Mouse (Mus musculus): ENCODE measurements around the gene Itsn2.

- TF ChIP-seq CTCF (IDR thresholded peaks at IDR 0.05; ENCODE audit: extremely low read depth, insufficient read depth, low read length) = no peak
- no peak for TF ChIP-seq POLR2A (IDR thresholded peaks at IDR 0.05; ENCODE audit: extremely low read depth, insufficient read depth, low read length)
Observed at GRCm38 (mm10) chr12:4544400-4544919, 48.0 kb upstream of the Itsn2 start.
